Mouse (Mus musculus) adrenal gland, adult 18-20 months (tissue): ENCODE data around the gene Castor2. TPM values are rescaled to one million over a fixed set of nuclear protein-coding genes. Genes with fewer than 3 reads are reported as not detected.

Experiments used
- DNase-seq, 2 experiments: peaks; one replicate each; pipeline ENCODE4 v3.0.0; 2021 to 2022; ENCODE audit warnings: low spot score in 2 of 2
- total RNA-seq, 2 experiments: library from RNA; stranded (reverse); gene quantifications; 1 replicate in 1 of 2; 2 replicates in 1 of 2; pipeline ENCODE4 v1.2.3; 2021

Castor2 gene
- total RNA-seq, 2 experiments from 2014 or later, result 12.4 to 14.0 TPM

- DNase-seq, result no peak
These were observed 52.4 kb downstream of the Castor2 start for GRCm38 (mm10) chr5:134151895-134152294.

- no peak for DNase-seq
These were observed 56.5 kb downstream of the Castor2 start for GRCm38 (mm10) chr5:134155916-134156466.

DNA sequence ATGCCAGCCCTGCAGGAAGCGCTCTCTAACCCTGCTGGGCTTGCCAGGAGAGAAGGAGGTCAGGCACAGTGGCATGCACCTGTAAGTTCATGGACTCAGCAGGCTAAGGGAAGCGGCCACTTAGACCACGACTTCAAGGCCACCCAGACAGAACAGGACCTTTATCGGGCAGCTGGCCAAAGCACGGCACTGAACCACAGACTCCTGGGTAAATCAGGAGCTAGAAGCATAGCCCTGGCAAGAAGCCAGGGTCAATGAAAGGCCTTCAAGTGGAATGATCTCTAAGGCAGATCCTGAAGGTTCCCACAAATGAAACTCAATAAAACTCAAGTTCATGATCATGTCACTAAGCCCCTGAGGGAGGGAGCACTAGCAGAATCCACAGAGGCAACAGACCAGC, 65.2 kb downstream of the Castor2 start:
- DNase-seq, result peak; percentile 42 to 49

GRCm38 (mm10) chr5:134166642-134167041, 67.1 kb downstream of the Castor2 start:
- DNase-seq, result no peak

DNA sequence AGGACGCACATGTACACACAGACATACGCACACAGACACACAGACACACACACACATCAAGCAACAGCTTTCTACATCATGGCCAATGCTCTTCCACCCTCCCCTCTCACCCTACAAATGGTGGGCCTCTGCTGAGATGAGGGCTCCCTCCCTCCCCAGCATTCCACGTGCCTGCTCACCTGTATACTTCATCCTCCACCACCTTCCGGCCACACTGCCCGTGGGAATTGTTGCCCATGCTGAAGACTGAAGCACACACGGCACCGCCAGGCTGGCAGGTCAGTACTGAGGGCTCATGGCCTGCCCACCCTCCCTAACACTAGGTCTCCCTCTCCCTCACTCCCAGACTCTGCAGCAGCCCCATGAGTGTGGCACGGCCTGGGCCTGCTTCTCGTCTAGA, 68.5 kb downstream of the Castor2 start:
- DNase-seq, result no peak

DNA sequence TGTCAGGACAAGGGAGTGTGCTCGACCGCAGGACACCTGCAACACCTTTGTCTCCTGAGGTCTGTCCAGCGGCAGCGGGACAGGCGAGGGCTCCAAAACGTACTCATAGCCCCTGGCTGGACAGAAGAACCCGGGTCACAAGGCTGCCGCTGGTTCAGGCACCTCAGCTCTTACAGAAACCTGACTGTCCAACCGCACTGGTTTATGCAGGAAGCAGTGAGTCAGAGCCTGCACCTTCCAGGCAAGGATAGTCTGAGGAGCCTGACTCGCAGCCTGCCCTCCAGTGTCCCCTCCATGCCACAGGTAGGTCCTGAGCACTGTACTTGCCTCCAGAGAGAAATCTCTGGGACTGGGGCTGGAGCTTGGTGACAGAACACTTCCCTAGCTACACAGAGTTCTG, 69.7 kb downstream of the Castor2 start:
- no peak for DNase-seq

GRCm38 (mm10) chr5:134170167-134170566, 70.7 kb downstream of the Castor2 start:
- no peak for DNase-seq

DNA sequence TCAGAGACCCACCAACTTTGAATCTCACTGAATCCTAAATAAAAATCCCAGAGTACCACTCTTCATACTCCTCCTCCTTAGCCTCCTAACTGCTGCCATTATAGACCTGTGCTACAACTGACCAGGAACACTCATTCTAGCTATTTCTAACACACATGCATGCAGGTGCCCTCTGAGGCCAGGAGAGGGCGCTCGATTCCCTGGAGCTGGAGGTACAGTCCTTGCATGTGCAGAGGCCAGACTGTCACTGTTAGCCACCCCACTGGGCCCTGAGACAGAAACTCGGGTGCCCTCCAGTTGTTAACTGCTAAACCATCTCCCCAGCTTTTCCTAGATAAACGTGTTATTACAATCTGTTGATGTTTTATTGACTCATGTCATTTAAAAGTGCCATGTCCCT, 73.7 kb downstream of the Castor2 start:
- peak in 1 of 2 experiments; percentile 52 for DNase-seq

GRCm38 (mm10) chr5:134175696-134176095, 76.2 kb downstream of the Castor2 start:
- DNase-seq, result no peak

GRCm38 (mm10) chr5:134176169-134176881, 76.8 kb downstream of the Castor2 start, which contains the start of gene Rcc1l:
Gene Rcc1l (minus strand): TSS chr5:134176774.
- DNase-seq, result peak; percentile 72 to 77

DNA sequence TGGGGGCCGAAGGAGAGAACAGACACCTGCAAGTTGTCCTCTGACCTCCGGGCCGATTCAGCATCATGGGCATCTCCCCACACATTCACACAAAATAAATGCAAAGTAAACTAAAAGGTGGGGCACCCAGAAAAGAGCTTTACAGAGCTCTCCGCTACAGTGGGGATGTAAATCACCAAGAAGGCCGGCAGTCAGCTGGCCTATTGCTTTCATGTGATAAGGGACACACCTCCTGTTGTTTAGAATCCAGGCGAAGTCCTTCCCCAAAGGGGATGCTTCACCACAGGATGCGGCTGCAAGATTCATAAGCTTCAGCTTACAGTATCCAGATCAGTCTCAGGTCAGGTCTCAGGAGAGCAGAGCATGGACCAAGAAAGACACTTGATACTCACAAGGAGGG, 79.0 kb downstream of the Castor2 start:
- no peak for DNase-seq

DNA sequence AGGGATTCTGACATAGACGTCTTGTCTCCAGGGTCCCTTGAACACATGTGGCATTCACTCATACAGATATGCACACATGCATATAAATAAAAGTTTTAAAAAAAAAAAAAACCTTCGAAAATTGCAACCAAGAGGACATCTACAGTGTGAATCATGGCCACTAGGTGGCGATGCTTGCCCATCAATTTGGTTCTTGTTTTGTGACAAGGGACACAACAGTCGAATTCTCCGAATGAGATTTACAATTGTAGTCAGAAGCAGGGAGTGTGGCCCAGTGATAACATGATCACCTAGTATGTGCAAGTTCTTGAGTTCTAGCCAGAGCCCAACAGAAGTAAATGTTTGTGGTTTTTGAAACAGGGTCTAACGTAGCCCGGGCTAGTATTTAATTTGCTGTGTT, 80.4 kb downstream of the Castor2 start:
- peak; percentile 80 to 82 for DNase-seq

GRCm38 (mm10) chr5:134182172-134182571, 82.7 kb downstream of the Castor2 start:
- no peak for DNase-seq

DNA sequence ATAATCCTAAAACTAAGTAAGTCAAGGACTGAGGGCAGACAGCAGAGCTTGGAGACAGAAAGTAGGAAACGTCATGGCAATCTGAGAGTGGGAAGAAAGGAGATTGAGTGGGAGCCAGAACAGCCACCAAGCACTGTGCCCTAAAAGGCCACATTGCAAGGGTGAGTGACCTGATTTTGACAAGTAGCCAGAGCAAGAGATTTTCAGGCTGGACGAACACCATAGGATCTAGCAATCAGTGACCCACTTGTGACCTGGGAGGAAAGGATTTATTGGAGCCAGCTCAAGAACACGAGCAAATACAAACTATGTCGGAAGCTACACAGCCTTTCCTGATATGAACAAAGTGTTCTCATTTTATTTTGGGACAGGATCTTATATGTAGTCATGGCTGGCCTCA, 83.2 kb downstream of the Castor2 start:
- no peak for DNase-seq

GRCm38 (mm10) chr5:134183162-134183561, 83.7 kb downstream of the Castor2 start:
- no peak for DNase-seq

- DNase-seq, result peak; percentile 96 to 98
These were observed 84.6 kb downstream of the Castor2 start, which contains the start of gene Gtf2ird2 for GRCm38 (mm10) chr5:134183880-134184808. Gene Gtf2ird2 (plus strand): TSS chr5:134184019.

DNA sequence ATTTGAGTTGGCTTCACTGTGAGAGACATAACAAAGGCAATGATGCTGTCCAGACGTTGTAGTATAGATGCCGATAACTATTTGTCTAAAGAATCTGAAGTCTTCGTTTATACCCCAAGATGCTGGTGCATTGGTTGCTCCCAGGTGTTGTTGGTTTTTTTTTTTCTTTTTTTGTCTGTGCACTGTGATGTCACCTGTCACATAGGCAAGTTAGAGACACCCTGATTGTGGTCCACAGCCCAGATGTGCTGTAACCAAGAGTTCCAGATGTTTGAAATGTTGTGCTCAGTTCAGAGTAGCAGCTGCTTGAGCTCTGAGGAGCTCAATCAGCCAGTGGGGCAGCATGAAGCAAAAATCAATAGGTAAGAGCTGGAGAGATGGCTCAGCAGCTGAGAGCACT, 86.5 kb downstream of the Castor2 start:
- DNase-seq, result no peak

GRCm38 (mm10) chr5:134186961-134187731, 87.6 kb downstream of the Castor2 start:
- peak; percentile 49 to 60 for DNase-seq

DNA sequence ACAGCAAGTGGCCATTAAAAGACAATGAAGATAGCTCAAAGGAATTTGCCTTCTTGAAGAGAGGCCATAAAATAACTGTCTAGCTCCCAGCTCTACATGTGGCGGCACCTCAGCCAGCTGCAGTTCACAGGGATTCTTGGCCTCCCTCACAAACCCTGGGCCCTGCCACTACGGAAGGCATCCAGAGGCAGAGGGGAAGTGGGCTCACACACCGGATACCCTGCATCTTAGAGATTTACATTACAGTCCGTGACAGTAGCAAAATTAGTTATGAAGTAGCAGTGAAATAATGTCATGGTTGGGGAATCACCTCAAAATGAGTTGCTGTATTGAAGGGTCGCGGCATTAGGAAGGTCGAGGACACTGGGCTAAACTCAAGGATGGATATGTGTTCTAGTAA, 89.1 kb downstream of the Castor2 start:
- DNase-seq, result no peak

DNA sequence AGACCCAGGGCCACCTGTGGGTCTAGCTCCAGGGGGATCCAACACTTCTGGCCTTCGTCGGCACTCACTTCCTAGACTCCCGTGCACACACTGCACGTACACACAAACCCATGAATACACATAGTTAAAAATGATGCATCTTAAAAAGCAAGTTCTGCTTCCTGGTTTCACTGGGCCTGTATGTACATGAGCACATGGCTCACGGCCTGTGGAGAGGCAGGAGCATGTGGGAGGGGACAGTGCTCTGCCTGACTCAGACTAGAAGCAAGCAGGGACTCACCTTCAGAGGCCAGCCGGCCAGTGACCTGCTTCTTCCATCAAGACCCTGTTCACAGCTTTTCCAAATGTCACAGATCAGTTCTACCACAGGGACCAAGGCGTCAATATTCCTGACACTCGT, 94.2 kb downstream of the Castor2 start:
- DNase-seq, result no peak
